Mouse (Mus musculus) layer of hippocampus, adult 11-12 months (tissue): ENCODE measurements around the gene Gm9803.
"Not testable (repeated sequence)": the region's sequence is repeated elsewhere in the genome, so short reads cannot be mapped to it uniquely, and the experiment has no call there.

Experiments used
- DNase-seq: peaks from one replicate; pipeline ENCODE4 v3.0.0; 2022; ENCODE audit warnings: low spot score

Gene Gm9803

DNA sequence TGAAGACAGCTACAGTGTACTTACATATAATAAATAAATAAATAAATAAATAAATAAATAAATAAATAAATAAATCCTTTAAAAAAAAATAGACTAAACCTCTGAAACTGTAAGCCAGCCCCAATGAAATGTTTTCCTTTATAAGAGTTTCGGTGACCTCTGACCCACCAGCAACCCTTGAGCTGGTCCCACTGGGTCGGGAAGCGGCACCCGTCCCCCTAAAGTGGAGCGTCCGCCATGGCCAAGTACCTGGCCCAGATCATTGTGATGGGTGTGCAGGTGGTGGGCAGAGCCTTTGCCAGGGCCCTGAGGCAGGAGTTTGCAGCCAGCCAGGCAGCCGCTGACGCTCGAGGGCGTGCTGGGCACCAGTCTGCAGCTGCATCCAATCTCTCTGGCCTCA, at the start of gene Gm9803:
Gm9803 (plus strand) TSS at position 154 of the 400 bp plus-strand sequence.
- not testable (repeated sequence) for DNase-seq

- peak; percentile 40 for DNase-seq
Observed at GRCm38 (mm10) chr10:43475376-43475775, 48.5 kb upstream of the Gm9803 start.

DNA sequence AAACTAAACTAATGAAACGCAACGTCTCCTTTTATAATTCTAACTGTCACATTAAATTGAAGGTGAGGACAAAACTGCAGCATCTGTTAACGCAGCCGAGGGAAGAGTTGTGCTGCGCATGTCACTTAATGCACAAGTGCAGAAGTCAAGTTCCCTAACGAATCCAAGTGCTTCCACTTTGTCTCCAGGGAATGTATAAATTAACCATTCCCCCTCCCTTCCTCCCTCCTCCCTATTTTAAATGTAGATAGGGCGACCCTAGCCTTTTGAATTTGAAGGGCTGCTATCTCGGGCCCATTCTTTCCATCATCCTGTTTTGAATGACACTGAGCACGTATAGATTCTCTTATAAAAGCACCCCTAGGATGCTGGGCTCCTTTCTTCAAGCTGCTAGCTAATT, 46.4 kb upstream of the Gm9803 start:
- DNase-seq = no peak

DNA sequence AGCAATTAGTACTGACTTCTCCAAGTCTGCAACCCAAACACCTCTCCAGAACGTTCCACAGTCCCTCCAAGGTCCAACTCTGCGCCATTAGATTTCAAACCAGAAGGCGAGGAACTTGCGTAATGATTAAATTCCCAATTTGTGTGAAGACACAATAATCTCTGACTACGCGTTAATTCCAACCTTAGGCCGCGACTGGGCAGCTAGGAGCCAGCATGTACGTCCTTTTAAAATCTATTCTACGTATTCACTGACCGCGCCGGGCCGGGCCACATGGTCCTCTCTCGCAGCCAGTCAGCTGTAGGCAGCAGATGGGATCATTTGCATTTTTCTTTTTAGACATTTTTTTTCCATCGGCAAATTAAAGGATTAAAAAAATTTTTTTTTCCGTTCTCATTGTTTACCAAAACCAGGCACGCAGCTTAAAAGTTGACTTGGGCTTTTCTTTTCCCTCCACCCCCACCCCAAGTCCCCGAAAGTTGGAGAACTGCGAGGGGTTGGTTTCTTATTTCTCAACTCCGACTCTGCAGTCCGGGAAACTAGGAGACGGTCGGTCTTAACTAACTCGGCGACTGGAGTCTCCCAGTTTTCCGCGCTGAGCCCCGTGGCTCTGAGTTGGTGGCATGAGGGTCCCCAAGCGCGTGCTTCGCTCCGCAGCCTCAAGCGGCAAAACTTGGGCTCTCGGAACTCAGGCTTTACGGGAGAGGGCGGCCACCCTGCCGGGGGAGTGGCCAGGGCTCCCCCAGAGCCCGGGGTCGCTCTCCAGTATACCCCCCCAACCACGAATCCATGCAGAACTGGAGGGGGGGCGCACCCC, 45.8 kb upstream of the Gm9803 start:
- peak; percentile 47 for DNase-seq

DNA sequence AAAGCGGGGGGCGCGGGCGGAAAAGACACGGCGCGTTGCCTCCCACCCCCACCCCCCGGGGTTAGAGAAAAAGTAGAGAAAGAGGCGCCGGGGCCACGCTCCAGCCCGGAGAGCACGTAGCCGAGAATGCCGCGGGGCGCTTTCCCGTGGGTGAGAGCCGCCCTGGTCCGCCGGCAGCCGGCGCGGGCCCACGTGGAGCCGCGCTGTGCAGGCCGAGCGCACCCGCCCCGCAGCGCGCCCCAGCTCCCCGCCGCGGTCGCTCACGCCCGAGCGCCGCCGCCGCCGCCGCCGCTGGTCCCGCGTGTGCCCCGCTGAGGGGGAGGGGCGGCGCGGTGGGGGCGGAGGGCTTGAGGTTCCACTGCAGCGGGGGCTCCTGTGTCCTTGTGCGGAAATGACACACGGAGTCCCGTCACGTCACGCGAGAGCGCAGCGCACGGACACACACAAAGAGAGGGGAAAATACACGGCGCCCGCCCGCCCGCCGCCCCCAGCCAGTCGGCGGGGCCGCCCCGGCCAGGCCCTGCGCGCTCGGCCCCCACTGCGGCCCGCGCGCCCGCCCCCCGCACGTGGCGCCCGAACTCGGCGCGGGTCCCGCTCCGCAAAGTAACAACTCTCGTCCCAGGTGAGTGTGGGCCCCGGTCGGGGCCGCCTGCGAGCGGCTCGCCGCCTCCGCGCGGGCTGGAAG, 45.0 kb upstream of the Gm9803 start, which contains the start of gene Bend3:
Bend3 (plus strand) TSS at position 81 of the 685 bp plus-strand sequence.
- DNase-seq = peak; percentile 60

DNA sequence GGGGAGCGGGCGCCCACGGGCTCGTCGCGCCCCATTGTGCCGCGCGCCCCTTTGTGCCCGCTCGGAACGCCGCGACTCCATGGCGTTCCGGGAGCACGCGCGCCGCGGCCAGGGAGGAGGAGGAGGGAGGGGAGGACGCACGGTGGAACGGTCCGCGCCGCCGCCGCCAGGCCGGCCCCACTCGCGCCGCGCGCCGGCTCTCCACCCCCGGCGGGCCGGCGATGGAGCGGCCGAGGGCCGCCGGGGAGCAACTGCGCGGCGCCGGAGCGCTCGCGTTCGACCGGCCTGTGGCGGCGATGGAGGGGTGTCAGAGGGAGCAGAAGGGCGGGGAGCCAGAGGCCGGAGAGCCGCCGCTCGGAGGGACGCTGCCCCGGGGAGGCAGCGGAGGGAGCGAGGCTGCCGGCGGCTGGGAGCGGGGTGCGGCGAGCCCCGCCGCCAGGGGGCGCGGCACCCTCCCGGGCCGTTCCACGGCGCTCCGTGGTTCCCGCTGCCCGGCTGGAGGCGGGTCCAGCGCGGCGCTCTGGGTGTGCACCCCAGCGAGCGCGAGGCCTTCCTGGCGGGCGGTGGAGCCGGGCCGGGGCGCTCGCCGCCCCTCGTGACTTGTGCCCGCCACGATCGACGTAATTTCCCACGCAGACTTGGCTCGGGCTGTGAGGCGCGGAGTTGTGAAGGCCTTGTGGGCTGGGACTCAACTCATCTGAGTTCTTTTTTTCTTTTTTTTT, 44.3 kb upstream of the Gm9803 start:
- DNase-seq = peak; percentile 74

GRCm38 (mm10) chr10:43480227-43480849, 43.5 kb upstream of the Gm9803 start:
- DNase-seq = no peak

GRCm38 (mm10) chr10:43481179-43481578, 42.7 kb upstream of the Gm9803 start:
- no peak for DNase-seq

GRCm38 (mm10) chr10:43482021-43482420, 41.9 kb upstream of the Gm9803 start:
- no peak for DNase-seq

DNA sequence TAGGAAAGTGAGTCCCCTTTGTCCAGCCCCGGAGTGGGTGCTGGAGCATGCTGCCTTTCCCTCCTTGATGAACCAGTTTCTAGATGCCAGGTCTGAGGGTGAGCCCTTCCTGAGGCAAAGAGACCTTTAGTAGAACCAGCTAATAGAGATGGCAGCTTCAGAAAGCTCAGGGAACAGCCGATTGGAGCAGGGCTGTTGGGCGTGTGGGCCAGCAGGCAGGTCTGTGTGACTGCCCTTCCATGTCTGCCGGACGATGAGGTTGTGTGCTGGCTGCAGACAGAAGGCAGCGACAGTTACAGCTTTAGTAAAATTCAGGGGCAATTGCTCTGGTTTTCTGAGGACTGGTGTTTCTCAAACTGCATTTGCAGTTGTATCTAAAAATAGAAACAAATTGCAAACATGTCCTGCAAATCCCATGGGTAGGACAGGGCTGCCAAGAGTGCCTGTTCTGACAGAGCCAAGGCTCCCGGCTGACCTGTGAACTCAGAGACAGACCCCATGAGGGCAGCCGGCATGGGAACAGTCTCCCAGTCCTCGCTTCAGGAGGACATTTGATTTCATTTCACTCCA, 40.4 kb upstream of the Gm9803 start:
- DNase-seq = no peak

GRCm38 (mm10) chr10:43485751-43486268, 38.1 kb upstream of the Gm9803 start:
- no peak for DNase-seq

DNA sequence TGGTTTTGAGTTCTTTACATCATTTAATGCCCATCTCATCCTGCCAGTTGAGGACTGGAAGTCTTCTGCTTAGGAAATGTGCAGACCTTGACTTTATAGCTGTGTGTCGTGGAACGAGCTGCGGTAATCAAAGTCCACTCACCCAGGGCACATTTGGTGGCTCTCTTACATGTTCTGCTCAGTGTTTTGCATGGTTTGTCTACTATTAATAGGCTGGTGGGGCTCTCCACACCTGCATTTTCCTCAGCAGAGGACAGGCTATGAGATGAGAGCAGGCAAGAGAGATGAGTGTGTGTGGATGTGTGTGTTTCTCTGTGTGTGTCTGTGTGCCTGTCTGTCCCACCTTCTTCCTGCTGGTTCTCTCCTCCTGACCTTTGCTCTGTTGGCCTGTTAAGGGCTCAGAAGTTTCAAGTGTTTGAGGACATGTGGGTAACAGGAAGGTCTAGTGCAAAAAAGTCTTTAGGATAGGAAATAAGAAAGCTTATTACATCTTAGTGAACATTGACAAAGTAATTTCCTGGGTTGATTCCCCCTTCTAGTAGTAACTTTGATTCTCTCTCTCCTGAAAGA, 36.4 kb upstream of the Gm9803 start:
- DNase-seq = no peak

GRCm38 (mm10) chr10:43488258-43488657, 35.6 kb upstream of the Gm9803 start:
- no peak for DNase-seq

- no peak for DNase-seq
Observed at GRCm38 (mm10) chr10:43489139-43489538, 34.7 kb upstream of the Gm9803 start.

DNA sequence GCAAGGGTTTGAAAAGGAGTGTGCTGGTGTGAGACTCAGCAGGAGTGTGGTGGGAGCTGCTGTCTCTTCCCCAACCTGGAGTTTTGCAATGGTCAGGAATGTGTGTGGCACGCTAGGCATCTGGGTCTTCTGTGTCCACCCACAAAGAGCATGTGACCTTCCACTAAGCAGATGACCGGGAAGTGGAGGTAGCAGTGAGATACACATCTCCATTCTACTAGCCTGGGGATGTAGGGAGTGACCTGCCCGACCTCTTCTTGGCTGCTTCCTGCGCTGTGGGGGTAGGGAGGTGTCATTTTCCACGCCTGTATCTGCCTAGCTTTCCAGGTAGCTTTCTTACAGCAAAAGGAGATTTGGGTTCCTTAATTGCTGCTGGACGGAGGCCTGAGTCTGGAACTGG, 34.3 kb upstream of the Gm9803 start:
- DNase-seq = no peak

GRCm38 (mm10) chr10:43490034-43490433, 33.9 kb upstream of the Gm9803 start:
- DNase-seq = no peak

GRCm38 (mm10) chr10:43490846-43491245, 33.0 kb upstream of the Gm9803 start:
- DNase-seq = no peak

DNA sequence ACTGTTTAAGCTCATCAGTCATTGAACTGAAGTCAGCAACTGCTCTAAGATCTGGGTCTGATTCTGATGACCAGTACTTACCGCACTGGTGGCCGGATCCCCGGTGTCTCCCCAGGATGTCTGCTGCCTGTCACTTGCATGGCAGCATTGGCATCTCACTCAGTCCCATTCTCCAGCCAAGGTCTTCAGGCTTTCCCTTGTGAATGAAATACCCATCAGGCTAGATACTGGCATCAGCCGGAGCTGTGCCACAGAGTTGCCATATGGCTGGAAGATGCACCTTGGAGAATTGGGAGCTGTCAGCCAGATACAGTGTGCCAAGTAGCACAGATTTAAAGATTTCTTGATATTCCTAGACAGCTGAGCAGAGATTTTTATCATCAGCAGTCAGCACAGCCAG, 21.3 kb upstream of the Gm9803 start:
- DNase-seq = no peak

- no peak for DNase-seq
Observed at GRCm38 (mm10) chr10:43504291-43504690, 19.6 kb upstream of the Gm9803 start.

DNA sequence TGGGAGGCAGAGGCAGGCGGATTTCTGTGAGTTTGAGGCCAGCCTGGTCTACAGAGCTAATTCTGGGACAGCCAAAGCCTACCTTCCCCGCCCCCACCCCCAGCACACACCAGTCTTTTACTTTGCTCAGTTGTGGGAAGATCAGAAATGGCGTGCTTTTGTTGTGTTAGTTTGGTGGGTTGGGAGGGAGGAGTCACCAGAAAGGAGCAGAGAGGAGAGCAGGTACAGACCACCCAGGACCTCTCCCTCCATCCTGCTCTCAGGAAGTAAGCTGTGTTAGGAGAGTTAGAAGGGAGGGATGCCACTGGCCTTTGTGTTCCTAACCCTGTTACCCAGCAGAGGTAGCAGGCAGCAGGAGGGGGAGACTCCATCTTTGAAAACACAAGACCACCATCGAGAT, 16.8 kb upstream of the Gm9803 start:
- no peak for DNase-seq

DNA sequence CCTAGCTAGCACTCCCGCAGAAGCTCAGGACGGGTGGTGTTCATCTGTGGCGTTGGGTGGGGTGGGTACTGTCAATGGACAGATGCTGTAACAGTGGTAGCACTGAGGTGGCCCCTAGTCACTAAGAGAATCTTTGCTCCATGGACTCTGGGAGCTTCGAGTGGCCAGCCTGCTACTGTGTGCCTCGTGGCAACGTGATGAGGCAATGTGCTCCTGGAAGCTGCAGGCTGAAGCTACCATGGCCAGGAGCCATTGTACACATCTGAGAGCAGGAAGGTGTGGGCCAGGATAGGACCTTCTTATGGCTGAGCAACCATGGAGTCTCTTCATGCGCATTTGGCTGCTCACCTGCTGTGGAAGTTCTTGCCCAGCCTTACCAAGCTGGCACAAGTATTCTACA, 14.7 kb upstream of the Gm9803 start:
- no peak for DNase-seq
